ENCODE assay signal across 12 mouse cellular contexts in genomic region chr19:21941720-21942119, GRCm38 (mm10).
DNase-seq lines count a peak whose midpoint lies in the region; ATAC-seq and TF ChIP-seq lines count a peak whose summit lies in the region.
"Had no signal": no experiment of that assay in that cellular context is flagged by ENCODE, and none has a peak within 500 bp of the region (broad histone marks: within the 10 kb centered on the region; RNA-seq: fewer than 3 reads in every experiment).

No protein-coding gene starts in this region.

- H3K4me1 ChIP-seq in heart, embryonic 13.5 days: peaks cover 8% of the 10 kb centered on the region
- no peaks in the 10 kb centered on the region for H3K4me1 ChIP-seq in lung, embryonic 14.5 days (ENCODE audit: insufficient read depth)
- H3K4me1 ChIP-seq in heart, embryonic 16.5 days (ENCODE audit: control insufficient read depth, insufficient read depth, low read length): peaks cover 3% of the 10 kb centered on the region; the same call in 1 of the 2 replicates
- H3K4me1 ChIP-seq: midbrain, embryonic 10.5 days had no signal

- no peak for ATAC-seq in heart, embryonic 13.5 days (ENCODE audit: extremely low read depth, insufficient number of reproducible peaks, low FRiP score, low TSS enrichment)
- no peak for ATAC-seq in lung, embryonic 14.5 days (ENCODE audit: insufficient read depth)
- ATAC-seq in heart, embryonic 16.5 days (replicated peaks; ENCODE audit: extremely low read depth, insufficient read depth, low FRiP score): 0 out of 2 replicates have a peak, but pooled peaks have one; percentile 21
- peak; percentile 28 for ATAC-seq in megakaryocyte, adult 5-6 weeks (ENCODE audit: poor library complexity, severe bottlenecking)
- ATAC-seq: CD4-positive, CD25-positive, alpha-beta regulatory T cell, adult 4 months had no signal

- peak overlapping the region; percentile 30; the same call in 1 of the 2 replicates for H3K4me2 ChIP-seq in heart, embryonic 13.5 days
- no peak overlapping the region for H3K4me2 ChIP-seq in lung, embryonic 14.5 days
- no peak overlapping the region for H3K4me2 ChIP-seq in heart, embryonic 16.5 days (ENCODE audit: low read depth, low read length)

- H3K27ac ChIP-seq in heart, embryonic 13.5 days (replicated peaks): peak overlapping the region; percentile 82
- no peak overlapping the region for H3K27ac ChIP-seq in lung, embryonic 14.5 days (ENCODE audit: low read depth)
- peak overlapping the region; percentile 78 for H3K27ac ChIP-seq in heart, embryonic 16.5 days (ENCODE audit: low read length)
- H3K27ac ChIP-seq: midbrain, embryonic 10.5 days had no signal

- no peak overlapping the region for H3K9ac ChIP-seq in heart, embryonic 13.5 days
- no peak overlapping the region for H3K9ac ChIP-seq in lung, embryonic 14.5 days
- no peak overlapping the region for H3K9ac ChIP-seq in heart, embryonic 16.5 days (ENCODE audit: low read length)

- intact Hi-C loops in heart, postnatal 36 days (cut with DNase I): loop anchor here (2.0 to 5.0 kb wide), 6 partner anchors 44 to 369 kb away; no protein-coding TSS in a partner anchor

- H3K4me3 ChIP-seq in heart, embryonic 13.5 days: no peak overlapping the region
- no peak overlapping the region for H3K4me3 ChIP-seq in lung, embryonic 14.5 days (ENCODE audit: low read depth, low read length)
- H3K4me3 ChIP-seq in heart, embryonic 16.5 days (ENCODE audit: low read length): no peak overlapping the region
- H3K4me3 ChIP-seq: midbrain, embryonic 10.5 days had no signal

- no peaks in the 10 kb centered on the region for H3K9me3 ChIP-seq in heart, embryonic 13.5 days
- H3K9me3 ChIP-seq in lung, embryonic 14.5 days (ENCODE audit: low read depth, low read length): no peaks in the 10 kb centered on the region
- H3K9me3 ChIP-seq in heart, embryonic 16.5 days (replicated peaks; ENCODE audit: control insufficient read depth, low read length): no peaks in the 10 kb centered on the region
- H3K9me3 ChIP-seq: midbrain, embryonic 10.5 days had no signal

- H3K36me3 ChIP-seq in heart, embryonic 13.5 days: no peaks in the 10 kb centered on the region
- no peaks in the 10 kb centered on the region for H3K36me3 ChIP-seq in lung, embryonic 14.5 days (ENCODE audit: insufficient read depth)
- H3K36me3 ChIP-seq in heart, embryonic 16.5 days (ENCODE audit: control insufficient read depth, insufficient read depth): no peaks in the 10 kb centered on the region
- H3K36me3 ChIP-seq: midbrain, embryonic 10.5 days had no signal

- no peaks in the 10 kb centered on the region for H3K27me3 ChIP-seq in heart, embryonic 13.5 days (replicated peaks)
- H3K27me3 ChIP-seq in lung, embryonic 14.5 days (ENCODE audit: insufficient read depth, low read length): no peaks in the 10 kb centered on the region
- no peaks in the 10 kb centered on the region for H3K27me3 ChIP-seq in heart, embryonic 16.5 days (ENCODE audit: control insufficient read depth, insufficient read depth, low read length)

- DNase-seq in heart, postnatal 36 days: no peak
- peak; percentile 23 for DNase-seq in lung, embryonic 14.5 days
- no peak for DNase-seq in lung, postnatal 4 days
- DNase-seq in spleen, postnatal 14 days (ENCODE audit: low spot score in 2 of 2): no peak
- DNase-seq: cerebellum, adult 11 months; cerebellum, postnatal 36 days; right cerebral cortex, postnatal 14 days had no signal

- WGBS in heart, embryonic 13.5 days: 42% methylated on average over 2 of the region's 2 CpGs
- 45% methylated on average over 2 of the region's 2 CpGs for WGBS in lung, embryonic 14.5 days
- WGBS in heart, embryonic 16.5 days: 54% methylated on average over 2 of the region's 2 CpGs

- no peak for TF ChIP-seq CTCF in lung, embryonic 14.5 days (IDR thresholded peaks at IDR 0.05; ENCODE audit: low read depth)

Comparison
In these comparisons a context has a peak if more than half of its experiments do, and no peak if none do; other contexts are left out.
1. ATAC-seq: peak in heart, embryonic 16.5 days (single experiment) and megakaryocyte, adult 5-6 weeks (single experiment); none in heart, embryonic 13.5 days (single experiment) and lung, embryonic 14.5 days (single experiment).